Mouse (Mus musculus) neural tube, embryonic 14.5 days (tissue): ENCODE data around the gene Hsd3b7. TPM values are rescaled to one million over a fixed set of nuclear protein-coding genes. Genes with fewer than 3 reads are reported as not detected.
"Not testable (repeated sequence)": the region's sequence is repeated elsewhere in the genome, so short reads cannot be mapped to it uniquely, and the experiment has no call there.

Source experiments
- ATAC-seq: fragments of 200-750 bp; cut with Nextera tagmentation; 2 replicates; pipeline ENCODE4 v1.8.0; 2017; ENCODE audit warnings: low read depth, mild to moderate bottlenecking, moderate TSS enrichment, moderate library complexity
- H3K27ac ChIP-seq: fragments of 300-500 bp; sonication (generic); 2 replicates; pipeline ENCODE4 v1.5.1; 2014; ENCODE audit warnings: low read depth, mild to moderate bottlenecking, control low read depth, low read length, moderate library complexity, mixed read lengths
- H3K27me3 ChIP-seq: fragments of 300-500 bp; sonication (generic); 2 replicates; pipeline ENCODE4 v1.6.1; 2014; ENCODE audit warnings: low read length; ENCODE audit not compliant: control insufficient read depth, insufficient read depth
- H3K36me3 ChIP-seq: fragments of 300-500 bp; sonication (generic); 2 replicates; pipeline ENCODE4 v1.6.1; 2014; ENCODE audit warnings: low read length, mixed read lengths; ENCODE audit not compliant: control insufficient read depth, insufficient read depth
- H3K4me1 ChIP-seq: fragments of 300-500 bp; sonication (generic); 2 replicates; pipeline ENCODE4 v1.6.1; 2014; ENCODE audit warnings: low read length; ENCODE audit not compliant: control insufficient read depth, insufficient read depth
- H3K4me2 ChIP-seq: fragments of 300-500 bp; sonication (generic); 2 replicates; pipeline ENCODE4 v1.6.1; 2014; ENCODE audit warnings: mild to moderate bottlenecking, low read depth, low read length, control low read depth
- H3K4me3 ChIP-seq: fragments of 300-500 bp; sonication (generic); 2 replicates; pipeline ENCODE4 v1.5.1; 2014; ENCODE audit warnings: low read depth, low read length, control low read depth, mixed read lengths
- H3K9ac ChIP-seq: fragments of 300-500 bp; sonication (generic); replicated peaks from 2 replicates; pipeline ENCODE4 v1.6.1; 2014; ENCODE audit warnings: low read depth, mild to moderate bottlenecking, control low read depth, low read length, mixed read lengths
- H3K9me3 ChIP-seq: fragments of 300-500 bp; sonication (generic); 2 replicates; pipeline ENCODE4 v1.6.1; 2016; ENCODE audit warnings: low read length; ENCODE audit not compliant: control insufficient read depth
- WGBS: fragments of 180-500 bp; shearing (Covaris S2); extraction: QIAGEN DNeasy Blood & Tissue Kit; methylation state at CpG from one replicate; pipeline ENCODE4 v1.1.7; 2014; 5-methylcytosine and 5-hydroxymethylcytosine counted together
- polyA plus RNA-seq: library from polyadenylated mRNA; unstranded; fragments of >200 nt; fragmentation: Nextera tagmentation; extraction: Ambion mirVana; gene quantifications from 2 replicates; pipeline ENCODE4 v1.2.1, GENCODE M21; 2014

Hsd3b7 gene
- polyA plus RNA-seq, 1 experiment from 2014 or later, result 7.0 TPM

GRCm38 (mm10) chr7:127772080-127772479, 28.3 kb upstream of the Hsd3b7 start:
- peaks cover 8% of the 10 kb centered on the region; the same call in 1 of the 2 replicates for H3K4me1 ChIP-seq
- WGBS, result 92% methylated on average over 3 of the region's 3 CpGs
- H3K27ac ChIP-seq, result no peak overlapping the region
- H3K4me3 ChIP-seq, result no peak overlapping the region
- no peak for ATAC-seq
- H3K9ac ChIP-seq, result no peak overlapping the region
- H3K36me3 ChIP-seq, result peaks cover 11% of the 10 kb centered on the region
- no peaks in the 10 kb centered on the region for H3K27me3 ChIP-seq
- H3K9me3 ChIP-seq, result no peaks in the 10 kb centered on the region
- H3K4me2 ChIP-seq, result no peak overlapping the region

- no peak overlapping the region for H3K9ac ChIP-seq
- WGBS, result 87% methylated on average over 1 of the region's 1 CpGs
- no peak for ATAC-seq
Measured at GRCm38 (mm10) chr7:127772557-127772956, 27.8 kb upstream of the Hsd3b7 start.

GRCm38 (mm10) chr7:127773664-127774384, 26.6 kb upstream of the Hsd3b7 start:
- Histone ChIP-seq H3K4me2 (no peak overlapping the region), H3K4me1 (peaks cover 15% of the 10 kb centered on the region), H3K27ac (no peak overlapping the region), H3K9ac (no peak overlapping the region), H3K27me3 (no peaks in the 10 kb centered on the region), H3K36me3 (no peaks in the 10 kb centered on the region), H3K9me3 (no peaks in the 10 kb centered on the region), H3K4me3 (no peak overlapping the region)
- ATAC-seq, result no peak
- WGBS, result 40% methylated on average over 9 of the region's 9 CpGs

More at GRCm38 (mm10) chr7:127772557-127772956, 27.8 kb upstream of the Hsd3b7 start:
- H3K36me3 ChIP-seq, result peaks cover 6% of the 10 kb centered on the region
- H3K4me2 ChIP-seq, result no peak overlapping the region
- H3K4me1 ChIP-seq, result peaks cover 8% of the 10 kb centered on the region; the same call in 1 of the 2 replicates
- H3K27me3 ChIP-seq, result no peaks in the 10 kb centered on the region
- H3K4me3 ChIP-seq, result no peak overlapping the region
- H3K9me3 ChIP-seq, result no peaks in the 10 kb centered on the region
- H3K27ac ChIP-seq, result no peak overlapping the region

- H3K4me3 ChIP-seq, result peak overlapping the region; percentile 62
- WGBS, result 77% methylated on average over 7 of the region's 7 CpGs
- H3K36me3 ChIP-seq, ATAC-seq, H3K9me3 ChIP-seq, H3K27me3 ChIP-seq, H3K4me1 ChIP-seq: not testable (repeated sequence)
- peak overlapping the region; percentile 72 for H3K4me2 ChIP-seq
- peak overlapping the region; percentile 96 for H3K27ac ChIP-seq
- peak overlapping the region; percentile 84 for H3K9ac ChIP-seq
Measured at GRCm38 (mm10) chr7:127775837-127776236, 24.6 kb upstream of the Hsd3b7 start.

GRCm38 (mm10) chr7:127776426-127776825, 24.0 kb upstream of the Hsd3b7 start, which contains the start of gene Setd1a:
Gene Setd1a, plus strand, starts transcription at chr7:127776670.
- WGBS, result 0% methylated on average over 23 of the region's 23 CpGs
- peaks cover 7% of the 10 kb centered on the region for H3K4me1 ChIP-seq
- peak within 1 kb of the TSS; percentile 72 for H3K4me2 ChIP-seq
- ATAC-seq, result peak; percentile 73
- H3K27me3 ChIP-seq, result no peaks in the 10 kb centered on the region
- peak within 1 kb of the TSS; percentile 96 for H3K27ac ChIP-seq
- H3K36me3 ChIP-seq, result peaks cover 14% of the 10 kb centered on the region
- peak within 1 kb of the TSS; percentile 84 for H3K9ac ChIP-seq
- H3K4me3 ChIP-seq, result peak within 1 kb of the TSS; percentile 62
- H3K9me3 ChIP-seq, result no peaks in the 10 kb centered on the region

GRCm38 (mm10) chr7:127776878-127777473, 23.4 kb upstream of the Hsd3b7 start:
- 0% methylated on average over 62 of the region's 70 CpGs for WGBS
- Histone ChIP-seq H3K9ac (peak overlapping the region; percentile 84), H3K27me3 (no peaks in the 10 kb centered on the region), H3K27ac (peak overlapping the region; percentile 96), H3K9me3 (no peaks in the 10 kb centered on the region), H3K4me3 (peak overlapping the region; percentile 62), H3K4me1 (peaks cover 7% of the 10 kb centered on the region), H3K36me3 (peaks cover 19% of the 10 kb centered on the region), H3K4me2 (peak overlapping the region; percentile 72)
- ATAC-seq, result peak; percentile 91

- Histone ChIP-seq H3K27ac (peak overlapping the region; percentile 96), H3K4me1 (peaks cover 7% of the 10 kb centered on the region), H3K9ac (peak overlapping the region; percentile 84), H3K27me3 (no peaks in the 10 kb centered on the region), H3K4me3 (peak overlapping the region; percentile 62), H3K4me2 (peak overlapping the region; percentile 72), H3K36me3 (peaks cover 22% of the 10 kb centered on the region), H3K9me3 (no peaks in the 10 kb centered on the region)
- peak; percentile 49 for ATAC-seq
- WGBS, result 5% methylated on average over 41 of the region's 66 CpGs
Measured at GRCm38 (mm10) chr7:127777474-127778266, 22.7 kb upstream of the Hsd3b7 start.

GRCm38 (mm10) chr7:127778350-127778749, 22.1 kb upstream of the Hsd3b7 start:
- no peak for ATAC-seq
- Histone ChIP-seq H3K4me1 (peaks cover 7% of the 10 kb centered on the region), H3K4me3 (peak overlapping the region; percentile 62), H3K9me3 (no peaks in the 10 kb centered on the region), H3K27me3 (no peaks in the 10 kb centered on the region), H3K4me2 (peak overlapping the region; percentile 72), H3K36me3 (peaks cover 23% of the 10 kb centered on the region), H3K27ac (no peak overlapping the region), H3K9ac (peak overlapping the region; percentile 84; the same call in 1 of the 2 replicates)
- 84% methylated on average over 4 of the region's 4 CpGs for WGBS
